Mouse (Mus musculus) layer of hippocampus, adult 11-12 months (tissue): Measurements from ENCODE around the gene Lrcol1.
A peak's percentile ranks its signal among the peaks of the same experiment; 100 is the strongest.

ENCODE experiments used
- DNase-seq: peaks from one replicate; pipeline ENCODE4 v3.0.0; 2022; ENCODE audit warnings: low spot score

The Lrcol1 gene

GRCm38 (mm10) chr5:110344524-110344923 is at the start of gene Lrcol1:
TSS of gene Lrcol1 (plus strand) at chr5:110344730.
- no peak for DNase-seq

GRCm38 (mm10) chr5:110296637-110297036 is 47.9 kb upstream of the Lrcol1 start:
- no peak for DNase-seq

- DNase-seq, result no peak
Measured at GRCm38 (mm10) chr5:110300591-110300990, 43.9 kb upstream of the Lrcol1 start.

- no peak for DNase-seq
Measured at GRCm38 (mm10) chr5:110308861-110309260, 35.7 kb upstream of the Lrcol1 start.

GRCm38 (mm10) chr5:110313127-110313526 is 31.4 kb upstream of the Lrcol1 start:
- DNase-seq, result no peak

- DNase-seq, result no peak
Measured at GRCm38 (mm10) chr5:110330508-110330907, 14.0 kb upstream of the Lrcol1 start.

GRCm38 (mm10) chr5:110338792-110339191 is 5.7 kb upstream of the Lrcol1 start:
- DNase-seq, result no peak

GRCm38 (mm10) chr5:110342648-110343284 is 1.8 kb upstream of the Lrcol1 start, which contains the start of gene P2rx2:
TSS of gene P2rx2 (minus strand) at chr5:110343212.
- DNase-seq, result no peak

GRCm38 (mm10) chr5:110345553-110345952 is 1.0 kb downstream of the Lrcol1 start:
- no peak for DNase-seq

- no peak for DNase-seq
Measured at GRCm38 (mm10) chr5:110347006-110347405, 2.5 kb downstream of the Lrcol1 start.

GRCm38 (mm10) chr5:110354716-110355115 is 10.2 kb downstream of the Lrcol1 start:
- no peak for DNase-seq

GRCm38 (mm10) chr5:110357531-110358179 is 13.1 kb downstream of the Lrcol1 start:
- DNase-seq, result peak; percentile 89

- no peak for DNase-seq
Measured at GRCm38 (mm10) chr5:110361465-110361864, 16.9 kb downstream of the Lrcol1 start.

- DNase-seq, result no peak
Measured at GRCm38 (mm10) chr5:110362813-110363178, 18.3 kb downstream of the Lrcol1 start.

- peak; percentile 69 for DNase-seq
Measured at GRCm38 (mm10) chr5:110363179-110363821, 18.8 kb downstream of the Lrcol1 start.

GRCm38 (mm10) chr5:110363822-110364545 is 19.5 kb downstream of the Lrcol1 start:
- DNase-seq, result no peak

GRCm38 (mm10) chr5:110376802-110377433 is 32.4 kb downstream of the Lrcol1 start:
- peak; percentile 82 for DNase-seq

- DNase-seq, result no peak
Measured at GRCm38 (mm10) chr5:110378181-110378583, 33.7 kb downstream of the Lrcol1 start.

- no peak for DNase-seq
Measured at GRCm38 (mm10) chr5:110379086-110379485, 34.6 kb downstream of the Lrcol1 start.

- DNase-seq, result no peak
Measured at GRCm38 (mm10) chr5:110379823-110380222, 35.3 kb downstream of the Lrcol1 start.

GRCm38 (mm10) chr5:110384491-110384890 is 40.0 kb downstream of the Lrcol1 start:
- no peak for DNase-seq

- no peak for DNase-seq
Measured at GRCm38 (mm10) chr5:110385263-110385662, 40.7 kb downstream of the Lrcol1 start.
